Mouse (Mus musculus) left cerebral cortex, postnatal 4 days (tissue): ENCODE measurements around the gene Mrpl27. TPM values are rescaled to one million over a fixed set of nuclear protein-coding genes. Genes with fewer than 3 reads are reported as not detected.

ENCODE experiments used
- total RNA-seq, 2 experiments: library from RNA; stranded (reverse); gene quantifications; 2 replicates each; pipeline ENCODE4 v1.2.3; 2021

Gene Mrpl27
- total RNA-seq, 2 experiments from 2014 or later: 52.5 to 52.6 TPM

Other genes with a start within 250 kb of the Mrpl27 start
- 100 to 1,000 TPM; 180 to 184 TPM for gene Cacna1g, start 179.6 kb upstream of the Mrpl27 start, total RNA-seq
- 1 to 10 TPM; 2.0 to 2.4 TPM for gene Spata20, start 167.6 kb upstream of the Mrpl27 start, total RNA-seq
- 1 to 10 TPM; 1.3 to 1.5 TPM for gene Epn3, start 153.8 kb upstream of the Mrpl27 start, total RNA-seq
- gene Mycbpap, start 132.0 kb upstream of the Mrpl27 start, total RNA-seq: 1 to 10 TPM in 1 of 2 experiments, under 1 TPM in 1; 0.82 to 2.2 TPM
- gene Rsad1, start 104.5 kb upstream of the Mrpl27 start, total RNA-seq: 10 to 100 TPM; 17.3 to 19.5 TPM
- gene Chad, start 88.7 kb upstream of the Mrpl27 start, total RNA-seq: under 1 TPM in 1 of 2 experiments, not detected in 1; 0.22 TPM
- 10 to 100 TPM in 1 of 2 experiments, 1 to 10 TPM in 1; 9.1 to 10.3 TPM for gene Acsf2, start 51.9 kb upstream of the Mrpl27 start, total RNA-seq
- 100 to 1,000 TPM; 112 to 115 TPM for gene Lrrc59, start 24.0 kb upstream of the Mrpl27 start, total RNA-seq
- gene Eme1, start 197 bp downstream of the Mrpl27 start, total RNA-seq: 1 to 10 TPM; 1.3 to 1.6 TPM
- 10 to 100 TPM; 16.2 to 18.7 TPM for gene Xylt2, start 23.7 kb downstream of the Mrpl27 start, total RNA-seq
- gene Gm11541, start 50.7 kb downstream of the Mrpl27 start, total RNA-seq: not detected
- gene Cdc34b, start 88.0 kb downstream of the Mrpl27 start, total RNA-seq: not detected
- under 1 TPM in 1 of 2 experiments, not detected in 1; 0.30 TPM for gene Tmem92, start 128.9 kb downstream of the Mrpl27 start, total RNA-seq